Mouse (Mus musculus) embryonic facial prominence, embryonic 11.5 days (tissue): ENCODE measurements around the gene Ccn5. TPM values are rescaled to one million over a fixed set of nuclear protein-coding genes. Genes with fewer than 3 reads are reported as not detected.

Experiments used
- ATAC-seq: fragments of 200-750 bp; cut with Nextera tagmentation; replicated peaks from 2 replicates; pipeline ENCODE4 v1.8.0; 2017; ENCODE audit warnings: low read depth; ENCODE audit not compliant: insufficient number of reproducible peaks, low FRiP score, low TSS enrichment
- DNase-seq: peaks from one replicate; pipeline ENCODE4 v3.0.0-alpha.2; 2015; ENCODE audit warnings: low spot score
- H3K27ac ChIP-seq: fragments of 300-500 bp; sonication (generic); replicated peaks from 2 replicates; pipeline ENCODE4 v1.5.1; 2014; ENCODE audit warnings: mild to moderate bottlenecking, low read depth, low read length, control low read depth
- H3K27me3 ChIP-seq: fragments of 300-500 bp; sonication (generic); 2 replicates; pipeline ENCODE4 v1.6.1; 2014; ENCODE audit warnings: mild to moderate bottlenecking, low read length, moderate library complexity, mixed read lengths; ENCODE audit not compliant: control insufficient read depth, insufficient read depth
- H3K36me3 ChIP-seq: fragments of 300-500 bp; sonication (generic); replicated peaks from 2 replicates; pipeline ENCODE4 v1.6.1; 2014; ENCODE audit warnings: low read depth, mild to moderate bottlenecking, low read length, moderate library complexity, mixed read lengths; ENCODE audit not compliant: control insufficient read depth, insufficient read depth
- H3K4me1 ChIP-seq: fragments of 300-500 bp; sonication (generic); 2 replicates; pipeline ENCODE4 v1.6.1; 2014; ENCODE audit warnings: low read length, mixed read lengths; ENCODE audit not compliant: control insufficient read depth, insufficient read depth
- H3K4me2 ChIP-seq: fragments of 300-500 bp; sonication (generic); 2 replicates; pipeline ENCODE4 v1.6.1; 2014; ENCODE audit warnings: low read depth, mild to moderate bottlenecking, control low read depth, low read length, moderate library complexity
- H3K4me3 ChIP-seq: fragments of 300-500 bp; sonication (generic); 2 replicates; pipeline ENCODE4 v1.5.1; 2014; ENCODE audit warnings: low read depth, low read length, control low read depth
- H3K9ac ChIP-seq: fragments of 300-500 bp; sonication (generic); replicated peaks from 2 replicates; pipeline ENCODE4 v1.6.1; 2014; ENCODE audit warnings: mild to moderate bottlenecking, control low read depth, low read length
- H3K9me3 ChIP-seq: fragments of 300-500 bp; sonication (generic); replicated peaks from 2 replicates; pipeline ENCODE4 v1.6.1; 2016; ENCODE audit warnings: mild to moderate bottlenecking, low read length, inconsistent platforms, mixed read lengths; ENCODE audit not compliant: control insufficient read depth
- WGBS: fragments of 180-500 bp; shearing (Covaris S2); extraction: QIAGEN DNeasy Blood & Tissue Kit; methylation state at CpG from one replicate; pipeline ENCODE4 v1.1.7; 2014; 5-methylcytosine and 5-hydroxymethylcytosine counted together
- polyA plus RNA-seq: library from polyadenylated mRNA; unstranded; fragments of >200 nt; fragmentation: Nextera tagmentation; extraction: Ambion mirVana; gene quantifications from 2 replicates; pipeline ENCODE4 v1.2.1, GENCODE M21; 2014

Gene Ccn5
- polyA plus RNA-seq, 1 experiment from 2014 or later, result not detected

DNA sequence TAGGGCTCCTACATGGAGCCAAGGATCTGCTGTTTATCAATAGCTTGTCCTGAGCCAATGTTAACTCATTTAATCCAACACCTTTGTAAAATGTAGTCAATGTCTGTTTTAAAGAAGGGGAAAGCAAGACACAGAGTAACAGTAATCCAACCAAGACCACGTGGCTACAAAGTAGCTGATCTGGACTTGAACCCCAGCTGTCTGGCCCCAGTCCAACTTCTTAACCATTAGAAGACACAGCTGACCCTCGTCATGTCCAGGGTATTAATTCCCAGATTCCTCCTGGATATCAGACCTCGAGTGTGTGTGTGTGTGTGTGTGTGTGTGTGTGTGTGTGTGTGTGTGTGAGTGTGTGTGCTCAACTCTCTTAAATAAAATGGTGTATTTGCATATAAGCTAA is 51.2 kb downstream of the Ccn5 start:
- DNase-seq, result no peak
- Histone ChIP-seq H3K9me3 (no peaks in the 10 kb centered on the region), H3K4me2 (no peak overlapping the region), H3K4me1 (no peaks in the 10 kb centered on the region), H3K27ac (no peak overlapping the region), H3K4me3 (no peak overlapping the region), H3K27me3 (no peaks in the 10 kb centered on the region), H3K9ac (no peak overlapping the region), H3K36me3 (no peaks in the 10 kb centered on the region)
- no peak for ATAC-seq
- 63% methylated on average over 3 of the region's 3 CpGs for WGBS

DNA sequence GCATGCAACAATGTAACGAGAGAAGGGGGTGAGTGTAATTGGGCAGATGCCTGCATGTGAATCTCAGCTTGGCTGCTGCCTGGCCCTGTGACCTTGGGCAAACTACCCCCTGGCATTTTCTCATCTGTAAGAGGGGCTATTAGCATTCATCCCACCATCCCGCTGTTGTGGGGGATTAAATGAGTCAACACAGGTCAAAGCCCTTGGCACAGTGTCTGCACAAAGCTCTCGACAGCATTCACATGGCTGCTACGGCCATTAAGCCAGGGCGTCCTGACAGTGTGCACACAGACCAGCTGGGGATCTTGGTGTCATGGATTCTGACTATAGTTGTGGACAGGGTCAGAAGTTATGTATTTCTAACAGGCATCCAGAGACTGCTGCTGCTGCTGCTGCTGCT is 54.2 kb downstream of the Ccn5 start:
- ATAC-seq (no peak), DNase-seq (no peak)
- H3K36me3 ChIP-seq, result no peaks in the 10 kb centered on the region
- H3K4me2 ChIP-seq, result no peak overlapping the region
- no peaks in the 10 kb centered on the region for H3K4me1 ChIP-seq
- H3K9me3 ChIP-seq, result no peaks in the 10 kb centered on the region
- H3K27ac ChIP-seq, result no peak overlapping the region
- 37% methylated on average over 5 of the region's 5 CpGs for WGBS
- no peak overlapping the region for H3K4me3 ChIP-seq
- no peak overlapping the region for H3K9ac ChIP-seq
- H3K27me3 ChIP-seq, result no peaks in the 10 kb centered on the region

DNA sequence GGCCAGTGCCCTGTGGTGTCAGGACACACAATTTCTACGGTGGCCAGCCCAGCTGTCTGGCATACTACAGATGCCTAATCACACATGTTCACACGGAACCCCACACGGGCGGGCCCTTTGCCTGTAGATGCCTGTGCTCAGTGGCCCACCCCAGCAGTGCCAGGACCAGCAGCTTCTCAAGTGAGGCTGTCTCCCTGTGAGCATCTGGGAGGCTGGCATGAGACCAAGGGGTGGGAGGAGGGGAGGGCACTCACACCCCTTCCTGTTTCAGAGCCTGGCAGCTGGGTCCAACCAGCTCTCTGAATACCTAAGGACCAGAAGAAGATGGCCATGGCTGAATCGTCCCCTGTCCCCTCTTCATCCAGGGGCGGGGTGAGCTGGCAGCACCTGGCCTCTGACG is 54.8 kb downstream of the Ccn5 start:
- Histone ChIP-seq H3K9ac (no peak overlapping the region), H3K36me3 (no peaks in the 10 kb centered on the region), H3K9me3 (no peaks in the 10 kb centered on the region), H3K4me1 (no peaks in the 10 kb centered on the region), H3K4me3 (no peak overlapping the region), H3K4me2 (no peak overlapping the region), H3K27ac (no peak overlapping the region), H3K27me3 (no peaks in the 10 kb centered on the region)
- DNase-seq, result no peak
- WGBS, result 85% methylated on average over 7 of the region's 7 CpGs
- ATAC-seq, result no peak

DNA sequence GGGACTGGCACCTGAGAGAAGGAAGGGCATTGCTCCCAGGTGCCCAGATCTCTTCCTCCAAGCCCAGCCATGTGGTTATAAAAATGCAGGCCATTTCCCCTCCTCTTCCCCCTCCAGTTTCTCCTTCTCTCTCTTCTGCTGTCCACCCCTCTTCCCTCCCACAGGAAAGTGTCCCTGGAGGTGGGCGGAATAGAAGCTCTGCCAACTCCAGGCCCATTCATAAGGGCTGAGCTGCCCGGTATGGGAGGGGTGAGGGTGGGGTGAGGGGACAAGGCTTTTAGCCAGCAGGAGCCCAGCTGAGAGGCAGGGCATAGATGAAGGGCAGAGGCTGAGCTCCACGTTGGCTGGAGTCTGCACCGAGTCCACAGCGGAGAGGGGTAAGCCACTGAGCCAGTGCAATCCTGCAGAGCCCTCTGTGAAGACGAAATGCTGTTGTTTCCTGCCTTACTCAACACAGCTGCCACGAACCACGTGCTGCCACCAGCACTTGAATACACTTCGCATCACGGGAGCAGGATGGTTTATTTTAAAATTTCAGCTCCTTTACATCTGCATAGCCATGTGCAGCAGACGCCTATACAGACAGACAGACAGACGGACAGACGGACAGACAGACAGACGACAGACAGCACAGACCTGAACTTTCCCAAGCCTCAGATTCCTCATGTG is 56.3 kb downstream of the Ccn5 start:
- DNase-seq (no peak), ATAC-seq (no peak)
- WGBS, result 79% methylated on average over 14 of the region's 14 CpGs
- no peak overlapping the region for H3K4me3 ChIP-seq
- H3K27ac ChIP-seq, result no peak overlapping the region
- no peak overlapping the region for H3K4me2 ChIP-seq
- no peaks in the 10 kb centered on the region for H3K4me1 ChIP-seq
- H3K27me3 ChIP-seq, result no peaks in the 10 kb centered on the region
- no peaks in the 10 kb centered on the region for H3K36me3 ChIP-seq
- no peaks in the 10 kb centered on the region for H3K9me3 ChIP-seq
- H3K9ac ChIP-seq, result no peak overlapping the region

DNA sequence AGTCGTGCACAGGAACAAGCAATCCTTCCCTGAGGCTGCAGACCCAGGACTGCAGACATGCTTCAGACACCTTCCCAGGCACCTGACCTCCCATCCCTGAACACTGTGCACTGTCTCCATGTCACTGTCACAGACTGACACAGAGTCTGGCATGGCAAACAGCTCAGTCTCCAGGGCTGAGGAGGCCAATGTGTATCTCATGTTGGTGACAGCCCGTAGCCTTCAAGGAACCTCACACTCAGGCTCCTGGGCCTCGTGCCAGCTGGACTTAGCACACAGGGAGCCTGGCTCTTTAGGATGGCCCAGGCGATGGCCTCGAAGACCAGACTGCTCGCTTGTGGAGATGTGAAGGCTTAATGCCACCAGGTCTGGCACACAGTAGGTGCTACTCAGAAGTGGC is 60.2 kb downstream of the Ccn5 start:
- Histone ChIP-seq H3K9me3 (no peaks in the 10 kb centered on the region), H3K4me2 (no peak overlapping the region), H3K27ac (no peak overlapping the region), H3K36me3 (no peaks in the 10 kb centered on the region), H3K9ac (no peak overlapping the region), H3K4me3 (no peak overlapping the region), H3K4me1 (no peaks in the 10 kb centered on the region), H3K27me3 (no peaks in the 10 kb centered on the region)
- 88% methylated on average over 6 of the region's 6 CpGs for WGBS
- ATAC-seq, result no peak
- no peak for DNase-seq

Other genes with a start within 250 kb of the Ccn5 start
- gene Ttpal, start 218.5 kb upstream of the Ccn5 start, polyA plus RNA-seq, result 45.3 and 47.2 TPM in 2 replicates
- gene Serinc3, start 175.7 kb upstream of the Ccn5 start, polyA plus RNA-seq, result 26.0 and 27.9 TPM in 2 replicates
- gene Pkig, start 162.5 kb upstream of the Ccn5 start, polyA plus RNA-seq, result 166 and 173 TPM in 2 replicates
- 10.3 and 11.0 TPM in 2 replicates for gene Ada, start 70.6 kb upstream of the Ccn5 start, polyA plus RNA-seq
- gene Kcnk15, start 32.8 kb downstream of the Ccn5 start, polyA plus RNA-seq, result not detected in 2 replicates
- gene Rims4, start 97.8 kb downstream of the Ccn5 start, polyA plus RNA-seq, result 0.15 and 0.25 TPM in 2 replicates
- 332 and 344 TPM in 2 replicates for gene Ywhab, start 174.1 kb downstream of the Ccn5 start, polyA plus RNA-seq
- gene Pabpc1l, start 204.6 kb downstream of the Ccn5 start, polyA plus RNA-seq, result 1.4 and 2.2 TPM in 2 replicates
- gene Stk4, start 249.5 kb downstream of the Ccn5 start, polyA plus RNA-seq, result 26.5 and 31.4 TPM in 2 replicates